Mouse (Mus musculus): ENCODE data around the gene Ms4a7. TPM values are rescaled to one million over a fixed set of nuclear protein-coding genes. Genes with fewer than 3 reads are reported as not detected.

Gene Ms4a7
- total and polyA plus RNA-seq, 3 experiments, result 1.8 to 4.3 (median 3.2) TPM

- Histone ChIP-seq H3K9ac (ENCODE audit: insufficient read depth, low read depth) (no peak overlapping the region), H3K36me3 (replicated peaks in 1 of 2; ENCODE audit: control insufficient read depth in 1 of 2, insufficient read depth in 1 of 2, low read length in 1 of 2) (no peaks in the 10 kb centered on the region), H3K4me2 (ENCODE audit: insufficient read depth, low read depth, poor library complexity, severe bottlenecking) (no peak overlapping the region), H3K9me3 (replicated peaks; ENCODE audit: low read length) (no peaks in the 10 kb centered on the region), H3K27ac (ENCODE audit: insufficient read depth, low read depth) (no peak overlapping the region), H3K4me3 (replicated peaks in 1 of 3; ENCODE audit: low read depth in 2 of 3, low read length in 2 of 3, poor library complexity in 1 of 3) (no peak overlapping the region), H3K4me1 (ENCODE audit: control insufficient read depth in 1 of 2, insufficient read depth in 2 of 2) (peaks cover 0 to 20% of the 10 kb centered on the region in 2 experiments; a peak in 2 of 4 replicates), H3K79me2 (replicated peaks; ENCODE audit: control insufficient read depth, extremely low read depth, insufficient read depth, poor library complexity, severe bottlenecking) (no peaks in the 10 kb centered on the region), H3K27me3 (replicated peaks) (no peaks in the 10 kb centered on the region)
- in situ Hi-C loops (cut with MboI; ENCODE audit: low pct_ligation_motif_present, low pct_unique_long_range_greater_than_20kb, low sequenced_read_pairs), result no loop called here
- dilution Hi-C loops (cut with MboI; ENCODE audit: extremely low pct_ligation_motif_present, extremely low pct_unique_long_range_greater_than_20kb, low sequenced_read_pairs), result no loop called here
- no peak for TF ChIP-seq MYC (IDR thresholded peaks at IDR 0.05; ENCODE audit: low read depth, low read length)
- no peak for TF ChIP-seq MAFK (IDR thresholded peaks at IDR 0.05; ENCODE audit: insufficient replicate concordance, low read length)
- no peak for TF ChIP-seq E2F4 (IDR thresholded peaks at IDR 0.05; ENCODE audit: insufficient replicate concordance, low read depth, low read length)
- TF ChIP-seq EP300 (IDR thresholded peaks at IDR 0.05; ENCODE audit: low read length), result no peak
- no peak for TF ChIP-seq CTCF (conservative IDR thresholded peaks at IDR 0.05 in 1 of 2, IDR thresholded peaks at IDR 0.05 in 1 of 2; ENCODE audit: low read depth in 2 of 2, low read length in 2 of 2)
- TF ChIP-seq HCFC1 (IDR thresholded peaks at IDR 0.05; ENCODE audit: low read depth, low read length), result no peak
- TF ChIP-seq MXI1 (IDR thresholded peaks at IDR 0.05; ENCODE audit: low read depth, low read length), result no peak
- no peak for TF ChIP-seq CHD1 (IDR thresholded peaks at IDR 0.05; ENCODE audit: low read depth, low read length)
- TF ChIP-seq RAD21 (IDR thresholded peaks at IDR 0.05; ENCODE audit: low read depth, low read length), result no peak; the same call in none of the 2 replicates
- TF ChIP-seq MAZ (IDR thresholded peaks at IDR 0.05; ENCODE audit: low read depth, low read length), result no peak
- DNase-seq (ENCODE audit: extremely low read depth), result no peak
Measured at GRCm38 (mm10) chr19:11316786-11317185, 19.2 kb downstream of the Ms4a7 start.

GRCm38 (mm10) chr19:11314354-11314753 is 21.6 kb downstream of the Ms4a7 start, which contains the start of gene Ms4a14:
Ms4a14 (minus strand) TSS chr19:11314454.
- in situ Hi-C loops (cut with MboI; ENCODE audit: low pct_ligation_motif_present, low pct_unique_long_range_greater_than_20kb, low sequenced_read_pairs) (no loop called here), dilution Hi-C loops (cut with MboI; ENCODE audit: extremely low pct_ligation_motif_present, extremely low pct_unique_long_range_greater_than_20kb, low sequenced_read_pairs) (no loop called here)
- H3K36me3 ChIP-seq (replicated peaks in 1 of 2; ENCODE audit: control insufficient read depth in 1 of 2, insufficient read depth in 1 of 2, low read length in 1 of 2), result no peaks in the 10 kb centered on the region
- no peaks in the 10 kb centered on the region for H3K79me2 ChIP-seq (replicated peaks; ENCODE audit: control insufficient read depth, extremely low read depth, insufficient read depth, poor library complexity, severe bottlenecking)
- no peaks in the 10 kb centered on the region for H3K27me3 ChIP-seq (replicated peaks)
- no peak within 1 kb of the TSS for H3K27ac ChIP-seq (ENCODE audit: insufficient read depth, low read depth)
- TF ChIP-seq ELF1 (IDR thresholded peaks at IDR 0.05; ENCODE audit: low read depth, low read length) (no peak), CHD1 (IDR thresholded peaks at IDR 0.05; ENCODE audit: low read depth, low read length) (no peak), NRF1 (IDR thresholded peaks at IDR 0.05; ENCODE audit: low read depth, low read length) (no peak), POLR2AphosphoS2 (IDR thresholded peaks at IDR 0.05; ENCODE audit: low read depth, low read length) (no peak), BHLHE40 (IDR thresholded peaks at IDR 0.05; ENCODE audit: low read depth, low read length) (no peak), PAX5 (IDR thresholded peaks at IDR 0.05; ENCODE audit: low read length) (no peak), IRF4 (IDR thresholded peaks at IDR 0.05; ENCODE audit: low read depth, low read length) (no peak)
- peaks cover 0 to 20% of the 10 kb centered on the region in 2 experiments; a peak in 2 of 4 replicates for H3K4me1 ChIP-seq (ENCODE audit: control insufficient read depth in 1 of 2, insufficient read depth in 2 of 2)
- no peak for DNase-seq (ENCODE audit: extremely low read depth)
- H3K9me3 ChIP-seq (replicated peaks; ENCODE audit: low read length), result no peaks in the 10 kb centered on the region
- H3K9ac ChIP-seq (ENCODE audit: insufficient read depth, low read depth), result no peak within 1 kb of the TSS
- H3K4me2 ChIP-seq (ENCODE audit: insufficient read depth, low read depth, poor library complexity, severe bottlenecking), result no peak within 1 kb of the TSS
- no peak within 1 kb of the TSS for H3K4me3 ChIP-seq (replicated peaks in 1 of 3; ENCODE audit: low read depth in 2 of 3, low read length in 2 of 3, poor library complexity in 1 of 3)
